8 mouse cellular contexts compared by ENCODE assay signal in genomic region chr17:56141702-56142605, GRCm38 (mm10). TPM values are rescaled to one million over a fixed set of nuclear protein-coding genes. Genes with fewer than 3 reads are reported as not detected.
A peak's percentile ranks its signal among the peaks of the same experiment; 100 is the strongest.
DNase-seq lines count a peak whose midpoint lies in the region; ATAC-seq and TF ChIP-seq lines count a peak whose summit lies in the region.

No protein-coding gene starts in this region.

- H3K4me3 ChIP-seq in hindbrain, embryonic 13.5 days, result peak overlapping the region; percentile 48
- H3K4me3 ChIP-seq in liver, embryonic 16.5 days (ENCODE audit: low read depth, low read length), result peak overlapping the region; percentile 7; the same call in 1 of the 2 replicates
- peak overlapping the region; percentile 42 for H3K4me3 ChIP-seq in small intestine, adult 2 months (ENCODE audit: low read depth, low read length)

- peaks cover 74% of the 10 kb centered on the region for H3K27me3 ChIP-seq in hindbrain, embryonic 13.5 days
- H3K27me3 ChIP-seq in liver, embryonic 16.5 days (ENCODE audit: control insufficient read depth, insufficient read depth, low read depth, low read length), result peaks cover 49% of the 10 kb centered on the region
- H3K27me3 ChIP-seq in small intestine, adult 2 months (ENCODE audit: control insufficient read depth, insufficient read depth, low read length), result peaks cover 44% of the 10 kb centered on the region

- peak; percentile 61 for ATAC-seq in hindbrain, embryonic 13.5 days (ENCODE audit: low FRiP score)
- no peak for ATAC-seq in liver, embryonic 16.5 days (ENCODE audit: low read depth)

- peak overlapping the region; percentile 68 for H3K4me2 ChIP-seq in hindbrain, embryonic 13.5 days
- peak overlapping the region; percentile 37 for H3K4me2 ChIP-seq in liver, embryonic 16.5 days (ENCODE audit: low read depth, low read length)

- TF ChIP-seq CTCF in small intestine, adult 2 months (IDR thresholded peaks at IDR 0.05; ENCODE audit: extremely low read depth, insufficient read length, insufficient replicate concordance, low read depth, low read length), result no peak

- H3K36me3 ChIP-seq in hindbrain, embryonic 13.5 days, result no peaks in the 10 kb centered on the region
- no peaks in the 10 kb centered on the region for H3K36me3 ChIP-seq in liver, embryonic 16.5 days (ENCODE audit: control insufficient read depth, insufficient read depth)
- no peaks in the 10 kb centered on the region for H3K36me3 ChIP-seq in small intestine, adult 2 months (ENCODE audit: control insufficient read depth, insufficient read depth, low read length)

- TF ChIP-seq POLR2A in small intestine, adult 2 months (IDR thresholded peaks at IDR 0.05; ENCODE audit: low read depth, low read length), result no peak

- peaks cover 51% of the 10 kb centered on the region for H3K4me1 ChIP-seq in hindbrain, embryonic 13.5 days (replicated peaks)
- peaks cover 15% of the 10 kb centered on the region for H3K4me1 ChIP-seq in liver, embryonic 16.5 days (ENCODE audit: control insufficient read depth, low read depth, low read length)
- peaks cover 13% of the 10 kb centered on the region; the same call in 1 of the 2 replicates for H3K4me1 ChIP-seq in small intestine, adult 2 months (ENCODE audit: control insufficient read depth, insufficient read depth, insufficient read length, low read length)

- peak overlapping the region; percentile 58; the same call in 1 of the 2 replicates for H3K27ac ChIP-seq in hindbrain, embryonic 13.5 days
- no peak overlapping the region for H3K27ac ChIP-seq in liver, embryonic 16.5 days (ENCODE audit: low read length)
- H3K27ac ChIP-seq in small intestine, adult 2 months (ENCODE audit: insufficient read depth, low read depth, low read length), result no peak overlapping the region

- peak; percentile 60 for DNase-seq in cerebellum, adult 11-12 months
- no peak for DNase-seq in cerebellum, adult 9-10 months
- DNase-seq in thymus, postnatal 0 days (ENCODE audit: low spot score), result peak; percentile 67
- no peak for DNase-seq in thymus, postnatal 10 days (ENCODE audit: low spot score in 2 of 2)
- no peak for DNase-seq in ovary, postnatal 36 days (ENCODE audit: low spot score)

- H3K9ac ChIP-seq in hindbrain, embryonic 13.5 days, result peak overlapping the region; percentile 71
- H3K9ac ChIP-seq in liver, embryonic 16.5 days (ENCODE audit: low read depth, low read length), result no peak overlapping the region

- H3K9me3 ChIP-seq in hindbrain, embryonic 13.5 days, result no peaks in the 10 kb centered on the region
- no peaks in the 10 kb centered on the region for H3K9me3 ChIP-seq in liver, embryonic 16.5 days (replicated peaks; ENCODE audit: control insufficient read depth, low read length)

- under 1% methylated on average over 42 of the region's 47 CpGs for WGBS in hindbrain, embryonic 13.5 days
- 3% methylated on average over 47 of the region's 47 CpGs for WGBS in liver, embryonic 16.5 days (ENCODE audit: insufficient replicate concordance)
- 3% methylated on average over 47 of the region's 47 CpGs for WGBS in small intestine, adult 2 months

RNA-seq across cellular contexts. Expression of gene Sema6b, which starts 1.8 kb away (rescaled TPM):
- polyA plus RNA-seq in thymus, postnatal 0 days (2015; fragmentation: Nextera tagmentation; extraction: Ambion mirVana), result 1.0 TPM in 2 replicates
- 10.5 and 11.7 TPM in 2 replicates for polyA plus RNA-seq in hindbrain, embryonic 13.5 days (2015; fragmentation: Nextera tagmentation; extraction: Ambion mirVana)
- 0.81 and 1.3 TPM in 2 replicates for polyA plus RNA-seq in liver, embryonic 16.5 days (2015; fragmentation: Nextera tagmentation; extraction: Ambion mirVana)
- 6.4 and 12.2 TPM in 2 replicates for polyA plus RNA-seq in small intestine, adult 2 months (2012; rRNA removed)

RNA-seq across cellular contexts. Expression of gene Lrg1, which starts 20.2 kb away (rescaled TPM):
- polyA plus RNA-seq in thymus, postnatal 0 days (2015; fragmentation: Nextera tagmentation; extraction: Ambion mirVana), result 2.7 and 3.1 TPM in 2 replicates
- polyA plus RNA-seq in hindbrain, embryonic 13.5 days (2015; fragmentation: Nextera tagmentation; extraction: Ambion mirVana), result not detected in 2 replicates
- polyA plus RNA-seq in liver, embryonic 16.5 days (2015; fragmentation: Nextera tagmentation; extraction: Ambion mirVana), result 4.3 and 6.2 TPM in 2 replicates
- 10.6 and 28.7 TPM in 2 replicates for polyA plus RNA-seq in small intestine, adult 2 months (2012; rRNA removed)

RNA-seq across cellular contexts. Expression of gene Tnfaip8l1, which starts 20.3 kb away (rescaled TPM):
- polyA plus RNA-seq in thymus, postnatal 0 days (2015; fragmentation: Nextera tagmentation; extraction: Ambion mirVana), result 19.5 and 20.9 TPM in 2 replicates
- polyA plus RNA-seq in hindbrain, embryonic 13.5 days (2015; fragmentation: Nextera tagmentation; extraction: Ambion mirVana), result 7.9 and 9.2 TPM in 2 replicates
- 3.4 and 4.1 TPM in 2 replicates for polyA plus RNA-seq in liver, embryonic 16.5 days (2015; fragmentation: Nextera tagmentation; extraction: Ambion mirVana)
- 4.2 and 10.3 TPM in 2 replicates for polyA plus RNA-seq in small intestine, adult 2 months (2012; rRNA removed)

RNA-seq across cellular contexts. Expression of gene Plin5, which starts 24.6 kb away (rescaled TPM):
- polyA plus RNA-seq in thymus, postnatal 0 days (2015; fragmentation: Nextera tagmentation; extraction: Ambion mirVana), result 0.10 and 0.44 TPM in 2 replicates
- 0.83 and 1.0 TPM in 2 replicates for polyA plus RNA-seq in hindbrain, embryonic 13.5 days (2015; fragmentation: Nextera tagmentation; extraction: Ambion mirVana)
- polyA plus RNA-seq in liver, embryonic 16.5 days (2015; fragmentation: Nextera tagmentation; extraction: Ambion mirVana), result 5.2 and 9.7 TPM in 2 replicates
- polyA plus RNA-seq in small intestine, adult 2 months (2012; rRNA removed), result 0.04 and 0.05 TPM in 2 replicates

RNA-seq across cellular contexts. Expression of gene Plin4, which starts 32.4 kb away (rescaled TPM):
- polyA plus RNA-seq in thymus, postnatal 0 days (2015; fragmentation: Nextera tagmentation; extraction: Ambion mirVana), result 0.08 and 0.09 TPM in 2 replicates
- 0.10 TPM in 2 replicates for polyA plus RNA-seq in hindbrain, embryonic 13.5 days (2015; fragmentation: Nextera tagmentation; extraction: Ambion mirVana)
- 0.05 and 0.13 TPM in 2 replicates for polyA plus RNA-seq in liver, embryonic 16.5 days (2015; fragmentation: Nextera tagmentation; extraction: Ambion mirVana)
- 6.2 and 8.9 TPM in 2 replicates for polyA plus RNA-seq in small intestine, adult 2 months (2012; rRNA removed)

Comparison
In these comparisons a context has a peak if more than half of its experiments do, and no peak if none do; other contexts are left out.
1. DNase-seq: peak in cerebellum, adult 11-12 months (single experiment) and thymus, postnatal 0 days (single experiment); none in cerebellum, adult 9-10 months (single experiment), thymus, postnatal 10 days (0 of 2) and ovary, postnatal 36 days (single experiment).
2. Peak in every context shown above with its lines, with median percentiles within 50 percentile points of each other: H3K4me3 ChIP-seq.